Mouse (Mus musculus) urinary bladder, postnatal 36 days (tissue): ENCODE results near the gene Dcxr.
"Not testable (repeated sequence)": the region's sequence is repeated elsewhere in the genome, so short reads cannot be mapped to it uniquely, and the experiment has no call there.

Experiments used
- DNase-seq, 2 experiments: peaks; one replicate each; pipeline ENCODE4 v3.0.0; 2022; ENCODE audit warnings: low spot score in 2 of 2, mixed read lengths in 1 of 2

Dcxr gene

DNA sequence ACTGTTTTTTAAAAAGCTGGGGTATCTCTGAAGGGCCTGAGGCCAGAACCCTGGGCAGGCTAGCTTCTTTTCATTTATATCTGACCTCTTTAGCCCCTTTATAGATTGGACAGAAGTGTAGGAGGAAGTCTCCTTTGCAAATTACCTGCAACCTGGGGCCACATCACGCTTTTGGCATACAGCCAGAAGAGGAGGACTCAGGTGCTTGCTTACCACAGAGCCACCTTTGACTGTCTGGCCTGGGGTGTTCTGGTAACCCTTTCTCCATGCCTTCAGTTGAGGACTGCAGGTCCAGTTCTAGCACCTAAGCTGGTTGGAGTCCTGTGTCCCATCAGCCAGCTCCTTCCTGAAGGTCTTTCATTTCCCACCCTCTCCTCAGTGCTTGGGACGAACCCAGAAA lies 17.5 kb downstream of the Dcxr start:
- no peak for DNase-seq

DNA sequence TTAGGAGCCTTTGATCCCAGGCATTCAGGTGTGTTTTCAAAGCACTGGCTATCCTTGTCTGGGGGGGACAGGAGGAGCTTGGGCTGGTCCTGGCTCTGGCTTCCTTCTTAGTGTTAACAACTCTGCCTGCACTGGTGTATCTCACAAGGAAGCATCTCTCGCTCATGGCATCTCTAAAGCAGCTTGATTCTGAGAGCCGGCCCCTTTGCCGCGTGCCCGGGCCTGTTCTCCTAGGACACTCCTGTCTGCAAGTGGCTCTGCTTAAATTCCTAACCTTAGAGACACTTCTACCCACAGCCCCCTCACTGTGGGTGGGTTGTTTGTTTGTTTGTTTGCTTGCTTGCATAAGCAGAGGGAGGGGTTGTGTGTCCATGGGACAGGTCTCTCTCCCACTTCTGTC lies 19.1 kb downstream of the Dcxr start:
- DNase-seq: no peak

DNA sequence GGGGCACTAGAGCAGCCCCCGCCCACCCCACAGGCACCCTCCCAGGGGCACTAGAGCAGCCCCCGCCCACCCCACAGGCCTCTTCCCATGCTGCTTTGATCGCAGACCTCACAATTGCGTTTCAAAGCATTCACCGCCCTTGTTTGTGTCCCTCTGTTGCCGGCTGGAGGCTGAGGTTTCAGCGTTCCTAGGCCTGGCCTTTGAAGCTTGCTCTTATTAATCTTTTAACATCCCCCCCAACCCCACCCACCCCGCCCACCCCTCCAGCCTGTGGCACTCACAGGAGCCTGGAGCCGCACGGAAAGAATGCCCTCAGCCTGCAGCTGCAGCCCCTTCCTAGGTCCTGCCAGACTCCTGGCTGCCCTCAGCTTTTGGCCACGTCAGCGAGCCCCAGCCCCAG lies 19.9 kb downstream of the Dcxr start:
- DNase-seq: no peak

DNA sequence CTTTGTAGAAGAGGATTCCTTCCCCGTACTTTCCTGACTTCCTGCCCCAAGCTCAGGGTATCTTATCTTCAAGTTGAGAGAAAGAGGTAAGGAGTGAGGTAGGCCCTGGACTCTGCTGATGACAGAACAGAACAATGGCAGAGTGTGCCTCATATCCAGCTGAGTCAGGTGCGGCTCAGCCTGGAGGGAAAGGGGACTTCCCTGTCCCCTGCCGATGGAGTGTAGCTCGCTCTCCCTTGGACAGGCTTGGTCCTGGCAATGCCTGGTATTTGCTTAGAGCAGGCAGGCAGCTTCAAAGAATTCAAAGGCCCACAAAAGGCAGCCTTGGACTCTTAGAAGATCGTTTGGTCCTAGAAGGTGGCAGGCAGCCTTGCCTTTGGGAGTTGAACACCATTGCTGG lies 21.0 kb downstream of the Dcxr start:
- DNase-seq: no peak

DNA sequence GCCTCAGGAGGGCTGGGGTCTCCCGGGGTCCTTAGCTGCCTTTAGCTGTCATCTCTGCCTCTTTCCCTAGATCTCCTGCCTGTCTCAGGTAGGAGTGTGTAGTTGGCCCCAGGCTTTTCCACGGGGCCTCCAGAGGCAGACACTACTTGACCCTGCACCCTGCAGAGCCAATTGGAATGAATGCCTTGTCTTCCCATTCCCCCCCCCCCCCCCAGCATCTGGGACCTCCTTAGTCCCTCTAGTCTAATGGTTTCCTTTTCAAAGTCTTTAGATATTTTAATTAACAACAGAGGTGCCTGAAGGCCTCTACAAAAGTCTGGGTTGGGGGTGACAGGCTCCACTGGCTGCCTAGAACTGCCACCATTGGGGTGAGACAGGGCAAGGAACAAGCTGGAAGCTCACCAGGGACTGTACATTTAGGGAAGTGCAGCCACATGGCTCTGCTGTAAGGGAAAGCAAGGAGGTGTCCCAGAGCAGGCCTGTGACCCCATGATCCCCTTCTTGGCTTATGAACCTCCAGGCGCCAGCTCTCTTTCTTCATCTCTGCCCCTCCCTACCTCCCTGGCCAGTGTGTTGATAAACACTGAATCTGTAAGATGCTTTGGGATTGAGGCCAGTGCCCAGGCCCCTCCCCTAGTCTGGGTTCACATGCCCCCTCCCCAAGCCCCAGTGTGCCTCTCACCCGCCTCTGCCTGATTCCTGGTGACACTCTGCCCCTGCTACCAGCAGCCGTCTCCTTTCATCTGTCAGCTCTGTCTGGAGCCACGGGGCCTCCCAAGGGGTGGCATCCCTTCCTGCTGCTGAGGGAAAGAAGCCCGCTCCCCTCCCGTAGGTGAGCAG lies 22.4 kb downstream of the Dcxr start:
- no peak for DNase-seq

- no peak for DNase-seq
These were observed 23.2 kb downstream of the Dcxr start for GRCm38 (mm10) chr11:120703696-120704454.

DNA sequence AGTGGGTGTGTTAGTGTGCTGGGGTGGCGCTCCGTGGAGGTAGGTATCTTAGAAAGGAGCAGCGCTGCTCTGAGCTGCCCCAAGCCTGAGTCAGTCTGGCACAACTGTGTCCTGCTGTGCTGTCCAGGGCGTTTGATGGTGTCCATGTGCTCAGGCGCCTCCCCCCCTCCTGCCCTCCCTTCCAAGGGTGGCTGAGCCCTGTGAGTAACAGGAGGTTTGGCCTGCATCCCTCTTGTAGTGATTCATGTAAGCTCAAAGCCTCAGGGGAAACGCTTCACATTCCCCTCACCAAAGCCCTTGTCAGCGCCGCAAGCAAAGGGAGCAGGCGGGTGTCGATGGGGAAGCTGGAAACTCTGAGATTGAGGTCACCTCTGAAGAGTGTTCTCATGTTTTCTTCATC lies 29.3 kb downstream of the Dcxr start:
- peak; percentile 28 to 58 for DNase-seq

- DNase-seq: no peak
These were observed 30.5 kb downstream of the Dcxr start for GRCm38 (mm10) chr11:120696568-120696967.

GRCm38 (mm10) chr11:120695641-120696040 lies 31.4 kb downstream of the Dcxr start:
- DNase-seq: no peak

- DNase-seq: no peak
These were observed 31.9 kb downstream of the Dcxr start for GRCm38 (mm10) chr11:120695184-120695583.

GRCm38 (mm10) chr11:120693461-120693860 lies 33.6 kb downstream of the Dcxr start:
- DNase-seq: no peak

GRCm38 (mm10) chr11:120692471-120693011 lies 34.5 kb downstream of the Dcxr start:
- DNase-seq: no peak

GRCm38 (mm10) chr11:120689365-120689764 lies 37.7 kb downstream of the Dcxr start:
- no peak for DNase-seq

- peak in 1 of 2 experiments; percentile 32 for DNase-seq
These were observed 40.3 kb downstream of the Dcxr start for GRCm38 (mm10) chr11:120686650-120687272.

DNA sequence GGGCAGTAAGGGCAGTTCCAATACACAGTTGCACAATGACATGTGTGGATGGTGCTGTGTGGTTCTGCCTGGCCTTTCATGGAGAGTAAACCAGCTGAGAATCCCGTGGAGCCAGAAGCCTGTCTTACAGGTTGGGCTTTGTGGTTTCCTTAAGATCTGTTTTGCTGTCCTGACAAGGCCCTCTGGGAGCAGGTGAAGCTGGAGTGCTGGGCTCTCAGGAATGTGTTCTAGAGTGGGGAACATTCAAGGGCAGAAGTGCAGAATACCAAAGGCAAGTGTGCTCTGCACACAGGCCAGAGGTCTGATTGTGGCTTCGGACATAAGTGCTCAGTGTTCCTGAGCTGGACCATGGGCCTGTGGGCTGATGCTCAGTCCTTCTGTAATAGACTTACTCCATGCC lies 42.4 kb downstream of the Dcxr start:
- DNase-seq: no peak

DNA sequence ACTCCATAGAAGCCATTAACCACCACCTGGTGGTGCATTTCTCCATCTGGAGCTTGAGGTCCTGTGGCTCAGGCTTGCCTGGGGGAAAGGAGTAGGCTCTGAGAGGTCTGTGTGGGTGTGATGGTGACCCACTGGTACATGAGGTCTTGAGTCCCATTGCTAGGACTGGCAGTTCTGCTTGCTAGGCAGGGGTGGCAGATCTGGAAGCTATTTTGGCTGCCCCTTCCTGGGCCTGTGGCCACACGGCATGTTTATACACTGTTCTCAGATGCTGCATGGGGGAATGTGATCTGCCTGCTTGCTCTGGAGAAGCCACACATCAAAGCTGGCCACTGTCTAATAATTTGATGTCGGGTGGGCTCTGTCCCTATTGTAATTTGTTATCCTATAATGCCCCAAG lies 43.0 kb downstream of the Dcxr start:
- DNase-seq: no peak

DNA sequence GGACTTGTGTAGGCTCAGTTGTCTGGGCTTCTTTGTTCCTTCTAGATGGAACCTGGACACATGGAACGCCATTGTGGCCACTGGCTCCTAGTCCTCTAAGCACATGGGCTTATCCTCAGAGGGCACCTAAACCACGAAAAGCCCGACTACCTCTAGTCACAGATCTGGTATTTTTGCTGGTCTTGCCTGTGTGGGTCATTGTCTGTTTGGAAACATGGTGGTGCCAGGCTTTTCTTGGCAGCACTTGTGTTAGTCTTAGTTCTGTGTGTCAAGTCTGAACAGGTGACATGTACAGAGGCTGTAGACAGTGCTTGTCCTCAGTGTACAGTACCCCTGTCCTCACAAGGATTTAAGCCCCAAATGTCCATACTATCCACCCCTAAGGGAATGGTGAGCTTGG lies 43.5 kb downstream of the Dcxr start:
- DNase-seq: no peak

- no peak for DNase-seq
These were observed 44.4 kb downstream of the Dcxr start for GRCm38 (mm10) chr11:120682683-120683082.

DNA sequence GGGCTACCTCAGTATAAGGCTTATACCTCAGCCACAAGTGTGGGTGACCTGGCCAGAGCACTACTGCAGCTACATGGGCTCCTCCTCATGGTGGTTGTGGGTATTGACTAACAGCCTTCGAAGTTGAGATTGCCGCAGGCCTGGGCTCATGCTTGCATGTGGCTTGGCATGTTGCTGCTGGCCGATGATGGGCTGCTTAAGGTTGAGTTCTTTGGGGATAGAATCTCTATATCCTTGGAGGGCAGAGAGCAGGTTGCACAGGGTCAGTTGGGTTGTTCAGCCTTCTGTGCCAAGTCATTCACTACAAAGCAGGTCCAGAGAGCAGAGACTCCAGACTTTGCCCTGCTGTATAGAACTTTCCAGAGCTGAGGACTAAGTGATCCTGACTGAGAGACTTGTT lies 47.2 kb downstream of the Dcxr start:
- DNase-seq: no peak

DNA sequence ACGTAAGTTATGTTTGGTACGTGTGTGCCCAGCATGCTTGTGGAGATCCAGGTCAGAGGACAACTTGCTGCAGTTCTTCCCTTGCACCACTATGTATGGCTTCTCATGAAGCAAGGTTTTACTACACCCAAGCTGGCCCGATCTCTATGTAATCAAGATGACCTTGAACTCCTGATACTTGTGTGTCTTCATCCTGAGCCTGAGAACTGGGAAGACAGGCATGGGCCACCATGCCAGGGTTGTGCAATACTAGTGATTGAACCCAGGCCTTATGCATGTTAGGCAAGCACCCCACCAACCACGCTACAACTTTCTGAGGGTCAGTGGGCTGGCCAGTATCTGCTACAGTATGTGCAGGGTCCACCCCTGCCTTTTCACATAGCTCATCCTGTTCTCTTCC lies 50.1 kb downstream of the Dcxr start:
- no peak for DNase-seq

DNA sequence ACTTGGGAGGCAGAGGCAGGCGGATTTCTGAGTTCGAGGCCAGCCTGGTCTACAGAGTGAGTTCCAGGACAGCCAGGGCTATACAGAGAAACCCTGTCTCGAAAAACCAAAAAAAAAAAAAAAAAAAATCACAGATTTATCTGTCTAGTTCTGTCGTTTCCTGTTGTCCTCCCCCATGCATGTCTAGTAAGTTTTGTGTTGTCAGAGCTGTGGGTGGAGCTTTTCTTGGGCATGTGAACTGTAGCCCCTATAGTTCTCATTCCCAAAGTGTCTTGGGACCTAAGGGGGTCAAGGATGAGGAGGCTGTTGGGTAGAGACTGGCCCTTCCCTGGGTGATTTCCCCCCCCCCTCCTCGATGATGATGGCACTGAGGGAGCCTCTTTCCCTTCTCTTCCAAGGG lies 51.2 kb downstream of the Dcxr start:
- not testable (repeated sequence) for DNase-seq
